ENCODE assay signal across 28 mouse cellular contexts in the genomic region with DNA sequence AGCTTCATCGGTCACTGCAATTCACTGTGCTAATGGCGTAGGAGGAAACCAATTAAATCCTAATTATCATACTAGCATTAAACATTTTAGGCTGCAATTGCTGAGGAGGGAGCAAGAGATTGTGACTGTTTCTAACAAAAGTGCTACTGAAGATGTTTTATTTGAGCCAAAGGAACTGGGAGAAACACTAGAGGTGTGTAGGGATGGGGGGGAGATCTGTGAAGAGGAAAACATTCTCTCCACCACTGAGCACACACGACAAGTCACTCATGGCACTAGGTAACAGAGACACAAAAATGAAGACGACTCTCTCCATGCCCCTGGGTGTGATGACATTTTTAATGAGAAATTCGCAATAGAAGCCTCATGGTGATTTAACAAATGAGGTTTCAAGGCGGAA.
"Had no signal": no experiment of that assay in that cellular context is flagged by ENCODE, and none has a peak within 500 bp of the region (broad histone marks: within the 10 kb centered on the region; RNA-seq: fewer than 3 reads in every experiment).

No protein-coding gene starts in this region.

- H3K9ac ChIP-seq: embryonic facial prominence, embryonic 12.5 days; embryonic facial prominence, embryonic 13.5 days; embryonic facial prominence, embryonic 15.5 days; forebrain, embryonic 12.5 days; forebrain, embryonic 13.5 days; forebrain, embryonic 15.5 days; forebrain, postnatal 0 days had no signal

- H3K9me3 ChIP-seq: embryonic facial prominence, embryonic 10.5 days; embryonic facial prominence, embryonic 12.5 days; embryonic facial prominence, embryonic 13.5 days; embryonic facial prominence, embryonic 15.5 days; forebrain, embryonic 10.5 days; forebrain, embryonic 12.5 days; forebrain, embryonic 13.5 days; forebrain, embryonic 15.5 days had no signal

- ATAC-seq: forebrain, embryonic 13.5 days; forebrain, embryonic 14.5 days; forebrain, embryonic 15.5 days; forebrain, embryonic 16.5 days; forebrain, postnatal 0 days had no signal

- H3K4me2 ChIP-seq: embryonic facial prominence, embryonic 12.5 days; embryonic facial prominence, embryonic 13.5 days; embryonic facial prominence, embryonic 15.5 days; forebrain, embryonic 12.5 days; forebrain, embryonic 13.5 days; forebrain, embryonic 15.5 days had no signal

- H3K27ac ChIP-seq: embryonic facial prominence, embryonic 10.5 days; embryonic facial prominence, embryonic 12.5 days; embryonic facial prominence, embryonic 13.5 days; embryonic facial prominence, embryonic 15.5 days; forebrain, embryonic 10.5 days; forebrain, embryonic 12.5 days; forebrain, embryonic 13.5 days; forebrain, embryonic 15.5 days; gastrocnemius, adult 2 months; heart, adult 2 months had no signal

- H3K4me3 ChIP-seq: embryonic facial prominence, embryonic 10.5 days; embryonic facial prominence, embryonic 12.5 days; embryonic facial prominence, embryonic 13.5 days; embryonic facial prominence, embryonic 15.5 days; erythroblast, embryonic 14.5 days; forebrain, embryonic 10.5 days; forebrain, embryonic 12.5 days; forebrain, embryonic 13.5 days; forebrain, embryonic 15.5 days; gastrocnemius, adult 2 months; heart, adult 2 months had no signal

- H3K36me3 ChIP-seq: embryonic facial prominence, embryonic 10.5 days; embryonic facial prominence, embryonic 12.5 days; embryonic facial prominence, embryonic 13.5 days; embryonic facial prominence, embryonic 15.5 days; forebrain, embryonic 10.5 days; forebrain, embryonic 12.5 days; forebrain, embryonic 15.5 days had no signal

- DNase-seq: cerebellum, adult 2 months; cerebellum, adult 8-10 months; cerebellum, adult 9-10 months; cerebellum, adult 9-11 months; cerebellum, postnatal 10 days; cerebellum, postnatal 14 days; cerebellum, postnatal 25 days; cerebellum, postnatal 36 days; forebrain, postnatal 0 days; gastrocnemius, adult 2 months; gastrocnemius, postnatal 10 days; gastrocnemius, postnatal 14 days; gastrocnemius, postnatal 25 days; gastrocnemius, postnatal 36 days; heart, adult 11 months; heart, adult 18-20 months; heart, adult 2 months had no signal

- H3K4me1 ChIP-seq: embryonic facial prominence, embryonic 12.5 days; embryonic facial prominence, embryonic 13.5 days; embryonic facial prominence, embryonic 15.5 days had no signal
